Mouse (Mus musculus) hindbrain, embryonic 14.5 days (tissue): Measurements from ENCODE around the gene Hmx2. TPM values are rescaled to one million over a fixed set of nuclear protein-coding genes. Genes with fewer than 3 reads are reported as not detected.

Source experiments
- ATAC-seq: fragments of 200-750 bp; cut with Nextera tagmentation; 2 replicates; pipeline ENCODE4 v1.8.0; 2017; ENCODE audit warnings: moderate number of reproducible peaks, mild to moderate bottlenecking, moderate TSS enrichment, moderate library complexity; ENCODE audit not compliant: low FRiP score
- DNase-seq: peaks from one replicate; pipeline ENCODE4 v3.0.0-alpha.2; 2015; ENCODE audit warnings: low spot score
- H3K27ac ChIP-seq: fragments of 300-500 bp; sonication (generic); 2 replicates; pipeline ENCODE4 v1.5.1; 2014; ENCODE audit warnings: mild to moderate bottlenecking, moderate library complexity
- H3K27me3 ChIP-seq: fragments of 300-500 bp; sonication (generic); 2 replicates; pipeline ENCODE4 v1.6.1; 2014; ENCODE audit warnings: mild to moderate bottlenecking, low read length, mixed read lengths; ENCODE audit not compliant: control insufficient read depth, insufficient read depth
- H3K36me3 ChIP-seq: fragments of 300-500 bp; sonication (generic); replicated peaks from 2 replicates; pipeline ENCODE4 v1.6.1; 2014; ENCODE audit not compliant: control insufficient read depth, insufficient read depth
- H3K4me1 ChIP-seq: fragments of 300-500 bp; sonication (generic); replicated peaks from 2 replicates; pipeline ENCODE4 v1.6.1; 2014; ENCODE audit warnings: antibody characterized with exemption, low read length, mixed read lengths; ENCODE audit not compliant: control insufficient read depth, insufficient read depth
- H3K4me2 ChIP-seq: fragments of 300-500 bp; sonication (generic); replicated peaks from 2 replicates; pipeline ENCODE4 v1.6.1; 2014; ENCODE audit warnings: mild to moderate bottlenecking, moderate library complexity
- H3K4me3 ChIP-seq: fragments of 300-500 bp; sonication (generic); replicated peaks from 2 replicates; pipeline ENCODE4 v1.5.1; 2014; ENCODE audit warnings: mild to moderate bottlenecking, low read length
- H3K9ac ChIP-seq: fragments of 300-500 bp; sonication (generic); 2 replicates; pipeline ENCODE4 v1.6.1; 2014
- H3K9me3 ChIP-seq: fragments of 300-500 bp; sonication (generic); 2 replicates; pipeline ENCODE4 v1.6.1; 2016; ENCODE audit warnings: low read length; ENCODE audit not compliant: control insufficient read depth
- WGBS: fragments of 180-500 bp; shearing (Covaris S2); extraction: QIAGEN DNeasy Blood & Tissue Kit; methylation state at CpG from one replicate; pipeline ENCODE4 v1.1.7; 2014; 5-methylcytosine and 5-hydroxymethylcytosine counted together
- polyA plus RNA-seq: library from polyadenylated mRNA; unstranded; fragments of >200 nt; fragmentation: Nextera tagmentation; extraction: Ambion mirVana; gene quantifications from 2 replicates; pipeline ENCODE4 v1.2.1, GENCODE M21; 2014

The Hmx2 gene
- polyA plus RNA-seq, 1 experiment from 2014 or later: 1.9 TPM

GRCm38 (mm10) chr7:131555301-131556081, 6.9 kb downstream of the Hmx2 start:
- ATAC-seq (no peak), DNase-seq (no peak)
- Histone ChIP-seq H3K27ac (no peak overlapping the region; the same call in 1 of the 2 replicates), H3K4me1 (no peaks in the 10 kb centered on the region; the same call in 1 of the 2 replicates), H3K9ac (0 out of 2 replicates have a peak overlapping the region, but pooled peaks have one; percentile 33), H3K36me3 (no peaks in the 10 kb centered on the region), H3K4me2 (peak overlapping the region; percentile 0), H3K9me3 (no peaks in the 10 kb centered on the region), H3K4me3 (peak overlapping the region; percentile 25), H3K27me3 (peaks cover 87% of the 10 kb centered on the region)
- WGBS: under 1% methylated on average over 68 of the region's 68 CpGs

GRCm38 (mm10) chr7:131556116-131556515, 7.5 kb downstream of the Hmx2 start:
- ATAC-seq: no peak
- Histone ChIP-seq H3K9me3 (no peaks in the 10 kb centered on the region), H3K36me3 (no peaks in the 10 kb centered on the region), H3K27ac (no peak overlapping the region), H3K4me2 (peak overlapping the region; percentile 0; the same call in 1 of the 2 replicates), H3K4me1 (peaks cover 4% of the 10 kb centered on the region), H3K27me3 (peaks cover 81% of the 10 kb centered on the region), H3K9ac (no peak overlapping the region), H3K4me3 (peak overlapping the region; percentile 25)
- WGBS: 2% methylated on average over 9 of the region's 9 CpGs
- no peak for DNase-seq

- peak overlapping the region; percentile 11 for H3K4me2 ChIP-seq
- no peaks in the 10 kb centered on the region for H3K36me3 ChIP-seq
- H3K9me3 ChIP-seq: no peaks in the 10 kb centered on the region
- peaks cover 9% of the 10 kb centered on the region for H3K4me1 ChIP-seq
- under 1% methylated on average over 37 of the region's 37 CpGs for WGBS
- no peak for DNase-seq
- H3K27ac ChIP-seq: no peak overlapping the region
- peak overlapping the region; percentile 3; the same call in 1 of the 2 replicates for H3K4me3 ChIP-seq
- peaks cover 75% of the 10 kb centered on the region for H3K27me3 ChIP-seq
- H3K9ac ChIP-seq: no peak overlapping the region
- no peak for ATAC-seq
Measured at GRCm38 (mm10) chr7:131556541-131557271, 8.1 kb downstream of the Hmx2 start.

GRCm38 (mm10) chr7:131557751-131558150, 9.2 kb downstream of the Hmx2 start:
- no peak for DNase-seq

GRCm38 (mm10) chr7:131559986-131560696, 11.6 kb downstream of the Hmx2 start, which contains the start of gene Bub3:
Gene Bub3 (plus strand): TSS chr7:131560222.
- peak within 1 kb of the TSS; percentile 71 for H3K9ac ChIP-seq
- no peaks in the 10 kb centered on the region for H3K9me3 ChIP-seq
- ATAC-seq: peak; percentile 94
- peaks cover 30% of the 10 kb centered on the region for H3K36me3 ChIP-seq
- H3K4me2 ChIP-seq: peak within 1 kb of the TSS; percentile 65
- H3K27me3 ChIP-seq: peaks cover 41% of the 10 kb centered on the region
- peak; percentile 93 for DNase-seq
- peak within 1 kb of the TSS; percentile 86 for H3K27ac ChIP-seq
- peaks cover 9% of the 10 kb centered on the region for H3K4me1 ChIP-seq
- H3K4me3 ChIP-seq: peak within 1 kb of the TSS; percentile 54
- WGBS: 1% methylated on average over 46 of the region's 51 CpGs

More at GRCm38 (mm10) chr7:131557751-131558150, 9.2 kb downstream of the Hmx2 start:
- H3K4me2 ChIP-seq: no peak overlapping the region
- no peak overlapping the region for H3K9ac ChIP-seq
- no peak for ATAC-seq
- H3K4me3 ChIP-seq: no peak overlapping the region
- WGBS: 33% methylated on average over 2 of the region's 2 CpGs
- H3K4me1 ChIP-seq: peaks cover 9% of the 10 kb centered on the region
- H3K9me3 ChIP-seq: no peaks in the 10 kb centered on the region
- H3K36me3 ChIP-seq: peaks cover 7% of the 10 kb centered on the region
- peaks cover 65% of the 10 kb centered on the region for H3K27me3 ChIP-seq
- H3K27ac ChIP-seq: no peak overlapping the region

- WGBS: under 1% methylated on average over 14 of the region's 14 CpGs
- no peak for DNase-seq
Measured at GRCm38 (mm10) chr7:131560697-131561042, 12.1 kb downstream of the Hmx2 start.

GRCm38 (mm10) chr7:131575246-131575645, 26.7 kb downstream of the Hmx2 start:
- Histone ChIP-seq H3K9ac (no peak overlapping the region), H3K9me3 (no peaks in the 10 kb centered on the region), H3K4me3 (no peak overlapping the region), H3K27me3 (no peaks in the 10 kb centered on the region), H3K36me3 (peaks cover 36% of the 10 kb centered on the region), H3K4me1 (no peaks in the 10 kb centered on the region), H3K4me2 (no peak overlapping the region), H3K27ac (no peak overlapping the region)
- ATAC-seq (no peak), DNase-seq (no peak)
- 77% methylated on average over 6 of the region's 6 CpGs for WGBS

More at GRCm38 (mm10) chr7:131560697-131561042, 12.1 kb downstream of the Hmx2 start:
- peaks cover 9% of the 10 kb centered on the region for H3K4me1 ChIP-seq
- H3K9ac ChIP-seq: peak overlapping the region; percentile 71
- H3K4me2 ChIP-seq: peak overlapping the region; percentile 65
- H3K4me3 ChIP-seq: peak overlapping the region; percentile 54
- H3K36me3 ChIP-seq: peaks cover 33% of the 10 kb centered on the region
- H3K9me3 ChIP-seq: no peaks in the 10 kb centered on the region
- peak overlapping the region; percentile 86 for H3K27ac ChIP-seq
- peaks cover 37% of the 10 kb centered on the region for H3K27me3 ChIP-seq
- peak; percentile 49 for ATAC-seq

GRCm38 (mm10) chr7:131582178-131582577, 33.6 kb downstream of the Hmx2 start:
- H3K4me1 ChIP-seq: no peaks in the 10 kb centered on the region
- H3K27me3 ChIP-seq: no peaks in the 10 kb centered on the region; the same call in 1 of the 2 replicates
- no peak overlapping the region for H3K27ac ChIP-seq
- ATAC-seq (no peak), DNase-seq (no peak)
- no peak overlapping the region for H3K4me3 ChIP-seq
- 59% methylated on average over 9 of the region's 9 CpGs for WGBS
- no peak overlapping the region for H3K9ac ChIP-seq
- no peaks in the 10 kb centered on the region for H3K36me3 ChIP-seq
- no peaks in the 10 kb centered on the region for H3K9me3 ChIP-seq
- no peak overlapping the region for H3K4me2 ChIP-seq

GRCm38 (mm10) chr7:131585551-131585950, 37.0 kb downstream of the Hmx2 start:
- no peak for ATAC-seq
- DNase-seq: no peak
- Histone ChIP-seq H3K4me1 (no peaks in the 10 kb centered on the region), H3K27me3 (no peaks in the 10 kb centered on the region; the same call in 1 of the 2 replicates), H3K9ac (no peak overlapping the region), H3K4me2 (no peak overlapping the region), H3K9me3 (no peaks in the 10 kb centered on the region), H3K4me3 (no peak overlapping the region), H3K36me3 (no peaks in the 10 kb centered on the region), H3K27ac (no peak overlapping the region)
- WGBS: 76% methylated on average over 5 of the region's 5 CpGs
